ENCODE assay signal across 25 mouse cellular contexts in the genomic region with DNA sequence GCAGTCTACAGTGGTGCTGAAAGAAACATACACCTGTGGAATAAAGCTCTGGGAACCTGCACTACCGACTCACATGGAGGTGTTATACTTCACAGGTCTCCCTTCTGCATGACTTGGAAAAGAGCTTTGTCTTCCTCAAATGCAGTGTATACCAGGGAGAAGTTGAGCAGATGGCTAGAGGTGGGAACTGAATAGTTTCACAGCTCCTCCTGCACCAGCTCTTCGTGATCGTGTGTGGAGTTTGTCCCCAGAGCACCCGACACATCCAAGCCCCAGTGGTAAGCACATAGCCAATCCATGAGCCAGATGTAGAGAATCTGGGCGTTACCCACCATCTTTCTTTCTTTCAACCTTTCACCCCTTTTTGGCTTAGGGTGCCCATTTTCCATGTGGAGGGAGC. TPM values are rescaled to one million over a fixed set of nuclear protein-coding genes. Genes with fewer than 3 reads are reported as not detected.
DNase-seq lines count a peak whose midpoint lies in the region; ATAC-seq lines count a peak whose summit lies in the region.
"Had no signal": no experiment of that assay in that cellular context is flagged by ENCODE, and none has a peak within 500 bp of the region (broad histone marks: within the 10 kb centered on the region; RNA-seq: fewer than 3 reads in every experiment).

No protein-coding gene starts in this region.

- no peak overlapping the region for H3K9ac ChIP-seq in forebrain, embryonic 15.5 days (replicated peaks)
- H3K9ac ChIP-seq: forebrain, embryonic 13.5 days; forebrain, postnatal 0 days; heart, embryonic 12.5 days; heart, embryonic 15.5 days; hindbrain, embryonic 14.5 days had no signal

- H3K4me2 ChIP-seq in forebrain, embryonic 15.5 days (replicated peaks), result no peak overlapping the region
- H3K4me2 ChIP-seq: forebrain, embryonic 13.5 days; heart, embryonic 12.5 days; heart, embryonic 15.5 days; hindbrain, embryonic 14.5 days had no signal

- intact Hi-C loops in left cerebral cortex, postnatal 4 days (cut with DNase I), result no loop called here

- ATAC-seq in frontal cortex, adult (ENCODE audit: low TSS enrichment), result peak; percentile 91
- no peak for ATAC-seq in forebrain, embryonic 15.5 days (replicated peaks)
- ATAC-seq: activated CD4-positive, CD25-positive, alpha-beta regulatory T cell, adult 4 months; forebrain, embryonic 13.5 days; forebrain, postnatal 0 days; hindbrain, postnatal 0 days had no signal

- no peak for DNase-seq in frontal cortex, postnatal 10 days (ENCODE audit: low spot score in 2 of 2)
- DNase-seq in left cerebral cortex, adult 11 months (ENCODE audit: low spot score), result peak; percentile 28
- no peak for DNase-seq in left cerebral cortex, postnatal 4 days
- DNase-seq in right cerebral cortex, postnatal 25 days, result peak; percentile 61
- no peak for DNase-seq in right cerebral cortex, postnatal 4 days
- DNase-seq in telencephalon, adult 2 months (ENCODE audit: low read depth, low spot score), result peak; percentile 78
- DNase-seq: adrenal gland, adult 8-10 months; adrenal gland, postnatal 25 days; cerebellum, adult 18-20 months; cerebellum, adult 9-10 months; cerebellum, postnatal 14 days; forebrain, postnatal 0 days; gastrocnemius, postnatal 25 days; heart, adult 18-20 months; heart, postnatal 10 days; heart, postnatal 4 days had no signal

- no peak overlapping the region for H3K27ac ChIP-seq in forebrain, embryonic 15.5 days (replicated peaks)
- H3K27ac ChIP-seq: forebrain, embryonic 10.5 days; forebrain, embryonic 13.5 days; heart, embryonic 15.5 days; hindbrain, embryonic 14.5 days; hindbrain, postnatal 0 days had no signal

- H3K9me3 ChIP-seq in forebrain, embryonic 15.5 days, result no peaks in the 10 kb centered on the region
- H3K9me3 ChIP-seq: forebrain, embryonic 10.5 days; forebrain, embryonic 13.5 days; heart, embryonic 12.5 days; heart, embryonic 15.5 days had no signal

- H3K4me1 ChIP-seq in forebrain, embryonic 15.5 days, result no peaks in the 10 kb centered on the region
- H3K4me1 ChIP-seq: forebrain, embryonic 10.5 days; forebrain, embryonic 13.5 days; heart, embryonic 12.5 days; heart, embryonic 15.5 days had no signal

- H3K36me3 ChIP-seq in forebrain, embryonic 15.5 days, result no peaks in the 10 kb centered on the region
- H3K36me3 ChIP-seq: forebrain, embryonic 10.5 days; heart, embryonic 12.5 days; heart, embryonic 15.5 days had no signal

- WGBS in forebrain, embryonic 15.5 days, result 85% methylated on average over 5 of the region's 5 CpGs

- H3K27me3 ChIP-seq in forebrain, embryonic 15.5 days, result no peaks in the 10 kb centered on the region
- H3K27me3 ChIP-seq: forebrain, embryonic 13.5 days had no signal

- H3K4me3 ChIP-seq in forebrain, embryonic 15.5 days, result no peak overlapping the region
- H3K4me3 ChIP-seq: forebrain, embryonic 10.5 days; forebrain, embryonic 13.5 days; heart, embryonic 12.5 days; heart, embryonic 15.5 days had no signal

RNA-seq across cellular contexts. Expression of a gene that starts 9.9 kb away (rescaled TPM):
- 10 to 100 TPM; 21.1 to 22.3 TPM for total RNA-seq in left cerebral cortex, postnatal 4 days (2021)
- 2.6 and 2.7 TPM in 2 replicates for polyA plus RNA-seq in forebrain, embryonic 15.5 days (2015; fragmentation: Nextera tagmentation; extraction: Ambion mirVana)

Comparison
In these comparisons a context has a peak if more than half of its experiments do, and no peak if none do; other contexts are left out.
1. DNase-seq: peak in left cerebral cortex, adult 11 months (single experiment), right cerebral cortex, postnatal 25 days (single experiment) and telencephalon, adult 2 months (single experiment); none in frontal cortex, postnatal 10 days (0 of 2), left cerebral cortex, postnatal 4 days (single experiment) and right cerebral cortex, postnatal 4 days (single experiment).